Mouse (Mus musculus) small intestine, adult 2 months (tissue): ENCODE measurements around the gene Gm27029.

ENCODE experiments used
- CTCF ChIP-seq: fragments of 200-500 bp; IDR thresholded peaks from 2 replicates; pipeline ENCODE4 v1.5.1; 2012; ENCODE audit warnings: low read depth, mild to moderate bottlenecking, control low read depth, inconsistent platforms, low read length, moderate library complexity, mixed read lengths; ENCODE audit not compliant: insufficient replicate concordance, insufficient read length; ENCODE audit errors: extremely low read depth
- POLR2A ChIP-seq: fragments of 200-500 bp; IDR thresholded peaks from 2 replicates; pipeline ENCODE4 v1.6.1; 2012; ENCODE audit warnings: low read depth, mild to moderate bottlenecking, control low read depth, inconsistent platforms, low read length, moderate library complexity

DNA sequence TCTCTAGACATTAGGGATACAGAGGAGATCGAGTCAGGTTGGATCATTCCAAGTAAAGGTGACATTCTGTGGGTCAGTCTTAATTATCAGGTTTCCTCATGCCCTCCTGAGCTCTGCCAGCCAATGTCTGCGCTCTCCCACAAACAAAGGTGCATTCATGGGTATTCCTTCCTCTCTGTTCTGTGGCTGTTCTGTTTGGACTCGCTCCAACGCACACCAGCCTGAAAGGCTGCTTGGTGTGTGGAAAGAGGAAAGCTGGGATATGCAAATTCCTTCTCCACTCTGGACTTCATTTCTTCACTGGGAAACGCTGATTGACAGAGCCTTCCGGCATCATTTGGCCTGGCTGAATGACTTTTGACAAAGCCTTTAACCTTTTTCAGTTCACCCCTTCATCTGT lies 30.1 kb upstream of the Gm27029 start:
- TF ChIP-seq POLR2A (no peak), CTCF (no peak)
